Mouse (Mus musculus) embryonic facial prominence, embryonic 14.5 days (tissue): ENCODE results near the gene Prkag2. TPM values are rescaled to one million over a fixed set of nuclear protein-coding genes. Genes with fewer than 3 reads are reported as not detected.

Source experiments
- ATAC-seq: fragments of 200-750 bp; cut with Nextera tagmentation; 2 replicates; pipeline ENCODE4 v1.8.0; 2017; ENCODE audit warnings: low read depth, moderate number of reproducible peaks, moderate TSS enrichment
- DNase-seq: peaks from one replicate; pipeline ENCODE4 v3.0.0-alpha.2; 2015; ENCODE audit warnings: low spot score
- H3K27ac ChIP-seq: fragments of 300-500 bp; sonication (generic); replicated peaks from 2 replicates; pipeline ENCODE4 v1.5.1; 2014; ENCODE audit warnings: low read depth, mild to moderate bottlenecking, low read length, moderate library complexity
- H3K27me3 ChIP-seq: fragments of 300-500 bp; sonication (generic); replicated peaks from 2 replicates; pipeline ENCODE4 v1.6.1; 2014; ENCODE audit warnings: low read length; ENCODE audit not compliant: control insufficient read depth, insufficient read depth
- H3K36me3 ChIP-seq: fragments of 300-500 bp; sonication (generic); 2 replicates; pipeline ENCODE4 v1.6.1; 2014; ENCODE audit warnings: low read length, mixed read lengths; ENCODE audit not compliant: control insufficient read depth, insufficient read depth
- H3K4me1 ChIP-seq: fragments of 300-500 bp; sonication (generic); 2 replicates; pipeline ENCODE4 v1.6.1; 2014; ENCODE audit warnings: antibody characterized with exemption, low read length; ENCODE audit not compliant: control insufficient read depth, insufficient read depth
- H3K4me2 ChIP-seq: fragments of 300-500 bp; sonication (generic); 2 replicates; pipeline ENCODE4 v1.6.1; 2014; ENCODE audit warnings: low read depth, mild to moderate bottlenecking, low read length, moderate library complexity, mixed read lengths
- H3K4me3 ChIP-seq: fragments of 300-500 bp; sonication (generic); 2 replicates; pipeline ENCODE4 v1.5.1; 2014; ENCODE audit warnings: low read depth, mild to moderate bottlenecking, low read length
- H3K9ac ChIP-seq: fragments of 300-500 bp; sonication (generic); 2 replicates; pipeline ENCODE4 v1.6.1; 2014; ENCODE audit warnings: low read depth, mild to moderate bottlenecking, low read length, moderate library complexity, mixed read lengths
- H3K9me3 ChIP-seq: fragments of 300-500 bp; sonication (generic); 2 replicates; pipeline ENCODE4 v1.6.1; 2016; ENCODE audit warnings: low read length; ENCODE audit not compliant: control insufficient read depth
- WGBS: fragments of 180-500 bp; shearing (Covaris S2); extraction: QIAGEN DNeasy Blood & Tissue Kit; methylation state at CpG from one replicate; pipeline ENCODE4 v1.1.7; 2014; 5-methylcytosine and 5-hydroxymethylcytosine counted together
- polyA plus RNA-seq: library from polyadenylated mRNA; unstranded; fragments of >200 nt; fragmentation: Nextera tagmentation; extraction: Ambion mirVana; gene quantifications from 2 replicates; pipeline ENCODE4 v1.2.1, GENCODE M21; 2014

Prkag2 gene
- polyA plus RNA-seq, 1 experiment from 2014 or later, result 24.4 TPM

DNA sequence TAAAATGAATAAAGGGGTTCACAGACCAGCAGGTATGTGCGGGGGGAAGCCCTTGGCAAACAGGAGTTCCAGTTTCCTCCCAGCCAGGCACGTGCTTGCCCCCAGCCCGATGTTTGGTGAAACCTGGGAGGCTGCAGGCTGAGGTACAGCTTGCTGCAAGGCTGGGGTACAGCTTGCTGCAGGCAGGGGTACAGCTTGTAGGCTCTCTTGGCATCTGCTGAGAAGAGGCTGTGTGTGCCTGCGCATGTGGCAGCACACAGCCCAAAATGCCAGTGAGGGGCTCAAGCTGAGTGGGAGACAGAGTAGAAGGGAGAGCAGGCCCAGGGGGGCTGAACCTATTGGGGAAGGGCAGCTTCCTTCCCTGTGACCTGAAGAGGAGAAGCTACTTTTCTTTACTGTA lies 204.8 kb downstream of the Prkag2 start:
- no peak overlapping the region for H3K4me2 ChIP-seq
- H3K9me3 ChIP-seq, result no peaks in the 10 kb centered on the region
- no peak for DNase-seq
- H3K27ac ChIP-seq, result no peak overlapping the region
- no peak overlapping the region for H3K9ac ChIP-seq
- 87% methylated on average over 4 of the region's 4 CpGs for WGBS
- no peaks in the 10 kb centered on the region for H3K4me1 ChIP-seq
- no peak overlapping the region for H3K4me3 ChIP-seq
- no peaks in the 10 kb centered on the region for H3K36me3 ChIP-seq
- no peaks in the 10 kb centered on the region for H3K27me3 ChIP-seq
- ATAC-seq, result no peak

DNA sequence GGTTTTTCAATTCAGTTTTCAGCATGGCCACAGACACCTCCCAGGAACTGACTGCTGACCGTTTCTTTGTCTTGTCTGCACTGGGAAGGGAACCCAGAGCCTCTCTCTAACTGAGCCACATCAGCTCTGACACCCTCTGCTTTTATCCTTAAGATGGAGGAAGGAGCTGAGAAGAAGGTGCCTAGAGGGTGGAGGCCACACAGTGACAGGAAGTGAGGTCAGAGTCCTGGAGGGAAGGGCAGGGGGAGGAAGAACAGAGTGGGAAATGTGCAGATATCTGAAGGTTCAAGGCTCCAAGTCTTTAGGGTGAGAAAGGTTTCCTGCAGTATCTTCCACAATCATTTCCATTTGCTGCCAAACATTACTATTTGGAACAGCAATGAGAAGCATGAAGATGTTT lies 205.6 kb downstream of the Prkag2 start:
- Histone ChIP-seq H3K9ac (no peak overlapping the region), H3K4me1 (no peaks in the 10 kb centered on the region), H3K27ac (no peak overlapping the region), H3K27me3 (no peaks in the 10 kb centered on the region), H3K4me2 (no peak overlapping the region), H3K36me3 (no peaks in the 10 kb centered on the region), H3K9me3 (no peaks in the 10 kb centered on the region), H3K4me3 (no peak overlapping the region)
- ATAC-seq, result no peak
- DNase-seq, result no peak
- 57% methylated on average over 1 of the region's 1 CpGs for WGBS

DNA sequence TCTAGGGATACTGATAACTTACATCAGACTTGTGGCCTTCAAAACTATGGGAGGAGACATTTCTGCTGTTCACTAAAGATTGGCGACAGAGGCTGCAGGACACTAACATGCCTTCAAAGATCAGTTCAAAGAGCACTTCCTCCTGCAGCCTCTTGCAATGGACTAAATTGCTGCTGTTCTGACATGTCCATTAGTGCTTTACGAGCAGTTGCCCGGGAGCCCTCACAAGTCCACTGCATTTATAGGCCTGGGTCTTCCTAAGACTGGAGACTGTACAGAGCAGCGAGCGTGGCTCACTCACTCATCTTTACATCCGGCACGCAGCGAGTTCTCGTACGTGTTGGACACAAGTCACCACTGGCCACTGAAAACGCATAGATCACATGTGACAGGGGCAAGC lies 208.0 kb downstream of the Prkag2 start:
- no peak for ATAC-seq
- Histone ChIP-seq H3K4me1 (no peaks in the 10 kb centered on the region), H3K4me2 (no peak overlapping the region), H3K4me3 (no peak overlapping the region), H3K27me3 (no peaks in the 10 kb centered on the region), H3K27ac (no peak overlapping the region), H3K36me3 (no peaks in the 10 kb centered on the region), H3K9me3 (no peaks in the 10 kb centered on the region), H3K9ac (no peak overlapping the region)
- 87% methylated on average over 11 of the region's 11 CpGs for WGBS
- DNase-seq, result no peak

DNA sequence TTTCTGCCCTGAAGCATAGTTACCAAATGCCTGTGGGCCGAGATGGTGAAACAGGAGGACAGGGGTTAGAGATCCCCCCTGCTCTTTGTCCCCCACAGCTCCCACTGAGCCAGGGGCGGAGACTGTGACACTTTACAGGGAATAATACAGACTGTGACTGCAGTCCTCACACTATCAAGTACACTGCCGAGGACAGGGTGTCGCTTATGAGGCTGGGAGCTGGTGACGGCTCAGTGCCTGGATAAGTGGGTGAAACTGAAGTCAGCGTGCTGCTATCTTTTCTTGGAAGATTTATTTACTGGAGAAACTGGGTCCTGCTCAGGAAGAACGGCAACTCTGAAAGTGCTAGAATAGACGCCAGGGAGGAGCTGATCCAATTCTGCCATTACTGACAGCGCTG lies 210.6 kb downstream of the Prkag2 start:
- H3K4me1 ChIP-seq, result no peaks in the 10 kb centered on the region
- 74% methylated on average over 9 of the region's 9 CpGs for WGBS
- no peak for ATAC-seq
- H3K4me3 ChIP-seq, result no peak overlapping the region
- H3K27me3 ChIP-seq, result no peaks in the 10 kb centered on the region
- no peak for DNase-seq
- H3K4me2 ChIP-seq, result no peak overlapping the region
- peaks cover 7% of the 10 kb centered on the region; the same call in 1 of the 2 replicates for H3K36me3 ChIP-seq
- H3K27ac ChIP-seq, result no peak overlapping the region
- H3K9ac ChIP-seq, result no peak overlapping the region
- H3K9me3 ChIP-seq, result no peaks in the 10 kb centered on the region

DNA sequence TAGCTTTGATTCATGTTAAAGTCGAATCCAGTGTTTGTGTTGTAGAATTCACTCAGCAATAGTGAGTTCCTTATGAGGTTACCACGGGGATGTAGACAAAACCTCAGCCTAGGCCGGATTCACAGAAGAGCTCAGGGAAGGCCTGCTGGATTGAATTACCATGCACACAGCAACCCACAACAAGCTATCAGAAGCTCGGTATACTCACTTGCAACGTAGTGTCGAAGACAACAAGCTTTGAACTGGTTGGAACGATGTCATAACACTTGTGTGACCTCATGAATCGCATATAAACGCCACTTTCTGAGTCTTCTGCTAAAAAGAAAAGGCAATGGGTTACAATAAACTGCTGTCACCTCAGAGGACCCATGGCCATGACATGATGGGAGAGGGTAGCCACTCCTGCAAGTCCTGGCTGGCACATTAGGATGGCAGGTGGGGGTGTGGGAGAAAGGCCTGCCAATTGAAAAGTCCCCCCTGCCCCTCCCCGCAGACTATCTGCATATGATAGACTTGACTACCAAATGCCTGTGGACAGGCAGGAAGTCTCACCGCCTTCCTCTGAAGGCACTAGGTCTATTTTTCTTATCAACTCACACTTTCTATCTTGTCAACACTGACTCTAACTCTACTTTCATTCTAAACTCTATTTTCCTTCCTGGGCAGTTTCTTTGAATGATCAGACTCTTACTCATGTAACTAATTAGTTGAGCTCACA lies 211.4 kb downstream of the Prkag2 start:
- ATAC-seq, result no peak
- Histone ChIP-seq H3K4me3 (no peak overlapping the region), H3K27me3 (no peaks in the 10 kb centered on the region), H3K9me3 (no peaks in the 10 kb centered on the region), H3K36me3 (peaks cover 7% of the 10 kb centered on the region; the same call in 1 of the 2 replicates), H3K4me1 (no peaks in the 10 kb centered on the region), H3K9ac (no peak overlapping the region), H3K27ac (no peak overlapping the region), H3K4me2 (no peak overlapping the region)
- WGBS, result 80% methylated on average over 11 of the region's 11 CpGs
- DNase-seq, result no peak

DNA sequence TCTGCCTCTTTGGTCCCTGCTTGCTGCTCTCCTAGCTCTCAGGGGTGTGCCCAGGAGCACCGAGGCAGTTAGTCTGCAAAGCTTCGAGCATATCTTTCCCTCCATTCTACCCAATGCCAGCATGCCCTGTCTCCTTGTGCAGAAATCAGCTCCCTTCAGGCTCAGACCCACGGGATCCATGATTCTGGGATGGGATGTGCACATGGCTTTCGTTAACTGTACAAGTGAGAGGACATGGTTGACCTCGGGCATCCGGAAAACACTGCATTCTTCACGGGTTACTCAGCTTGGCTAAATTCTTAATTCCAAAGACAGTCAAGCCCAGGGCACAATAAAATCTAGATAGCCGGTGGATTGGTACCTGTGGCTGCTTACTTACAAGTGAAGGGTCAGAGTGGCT lies 213.2 kb downstream of the Prkag2 start:
- peaks cover 7% of the 10 kb centered on the region; the same call in 1 of the 2 replicates for H3K36me3 ChIP-seq
- 68% methylated on average over 8 of the region's 8 CpGs for WGBS
- no peaks in the 10 kb centered on the region for H3K4me1 ChIP-seq
- H3K9ac ChIP-seq, result no peak overlapping the region
- no peak overlapping the region for H3K27ac ChIP-seq
- no peaks in the 10 kb centered on the region for H3K9me3 ChIP-seq
- ATAC-seq, result no peak
- no peak for DNase-seq
- H3K27me3 ChIP-seq, result no peaks in the 10 kb centered on the region
- H3K4me3 ChIP-seq, result no peak overlapping the region
- H3K4me2 ChIP-seq, result no peak overlapping the region

DNA sequence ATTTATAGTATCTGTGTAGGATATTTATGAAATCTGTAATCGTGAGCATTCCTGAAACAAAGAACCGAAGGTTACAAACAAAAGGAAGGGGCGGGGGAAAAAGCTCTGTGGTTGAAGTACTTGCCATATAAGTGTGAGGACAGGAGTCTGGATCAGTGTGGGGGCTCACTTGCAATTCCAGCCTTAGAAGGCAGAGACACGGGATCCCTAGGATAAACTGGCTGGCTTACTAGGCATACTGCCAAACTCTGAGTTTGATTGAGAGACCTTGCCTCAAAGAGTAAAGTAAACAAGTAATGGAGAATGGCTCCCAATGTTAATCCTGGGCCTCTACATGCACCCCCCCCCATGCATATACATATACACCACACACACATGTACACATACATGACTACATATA lies 221.7 kb downstream of the Prkag2 start:
- Histone ChIP-seq H3K9ac (no peak overlapping the region), H3K27me3 (no peaks in the 10 kb centered on the region), H3K27ac (no peak overlapping the region), H3K4me1 (no peaks in the 10 kb centered on the region; the same call in 1 of the 2 replicates), H3K4me2 (no peak overlapping the region), H3K9me3 (no peaks in the 10 kb centered on the region), H3K4me3 (no peak overlapping the region), H3K36me3 (peaks cover 16% of the 10 kb centered on the region)
- peak; percentile 13 for DNase-seq
- ATAC-seq, result no peak
- 78% methylated on average over 4 of the region's 4 CpGs for WGBS

DNA sequence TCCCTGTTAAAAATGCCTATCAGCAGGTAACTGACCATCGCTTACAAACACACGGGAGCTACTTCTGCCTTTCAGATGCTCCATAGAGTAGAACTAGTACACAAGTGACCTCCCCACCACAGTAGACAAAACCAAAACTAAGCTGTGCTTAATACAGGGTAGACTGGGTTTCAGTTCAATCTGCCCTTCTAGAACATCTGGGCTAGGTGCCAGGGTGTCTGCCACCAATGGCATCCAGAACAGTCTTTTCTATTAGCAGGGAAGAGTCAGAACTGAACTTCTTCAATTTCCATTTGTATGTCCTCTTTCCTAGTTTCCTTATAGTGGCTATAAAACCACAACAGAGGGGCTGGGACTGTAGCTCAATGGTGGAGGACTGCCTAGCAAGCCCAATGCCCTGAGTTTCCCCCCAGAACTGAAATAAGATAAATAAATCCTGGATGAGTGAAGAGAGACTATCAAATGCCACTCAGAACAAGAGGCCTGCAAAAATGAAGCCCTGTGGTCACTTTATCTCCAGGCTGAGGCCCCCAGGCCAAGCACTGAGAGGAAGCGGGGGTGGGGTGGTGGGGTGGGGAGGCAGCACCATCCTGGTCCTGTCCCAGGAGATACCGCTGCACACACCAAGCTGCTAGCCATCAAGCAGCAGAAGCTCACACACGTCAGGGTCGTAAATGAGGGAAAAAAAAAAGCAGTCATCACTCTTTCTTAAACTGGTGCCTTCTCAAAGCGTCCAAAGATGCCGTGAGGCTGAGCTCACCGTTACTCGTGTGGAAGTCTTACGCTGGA lies 222.4 kb downstream of the Prkag2 start:
- Histone ChIP-seq H3K9me3 (no peaks in the 10 kb centered on the region), H3K36me3 (peaks cover 16% of the 10 kb centered on the region), H3K27ac (no peak overlapping the region), H3K27me3 (no peaks in the 10 kb centered on the region), H3K4me1 (no peaks in the 10 kb centered on the region; the same call in 1 of the 2 replicates), H3K9ac (no peak overlapping the region), H3K4me2 (no peak overlapping the region), H3K4me3 (no peak overlapping the region)
- WGBS, result 78% methylated on average over 11 of the region's 11 CpGs
- ATAC-seq (no peak), DNase-seq (peak; percentile 13)
